Mouse (Mus musculus) layer of hippocampus, adult 2 months (tissue): ENCODE measurements around the gene Coq2. TPM values are rescaled to one million over a fixed set of nuclear protein-coding genes. Genes with fewer than 3 reads are reported as not detected.
A peak's percentile ranks its signal among the peaks of the same experiment; 100 is the strongest.

ENCODE experiments used
- DNase-seq, 2 experiments: peaks; one replicate each; pipeline ENCODE4 v3.0.0; 2022; ENCODE audit warnings: low spot score in 2 of 2
- H3K27ac ChIP-seq: fragments of 200-600 bp; 2 replicates; pipeline ENCODE4 v1.8.1; 2022
- H3K4me3 ChIP-seq: fragments of 200-600 bp; 2 replicates; pipeline ENCODE4 v1.8.1; 2022; ENCODE audit warnings: mild to moderate bottlenecking
- CTCF ChIP-seq: fragments of 200-600 bp; conservative IDR thresholded peaks from 2 replicates; pipeline ENCODE4 v1.8.1; 2022; ENCODE audit warnings: antibody characterized with exemption, mild to moderate bottlenecking, moderate library complexity
- total RNA-seq, 2 experiments: library from RNA; stranded (reverse); gene quantifications; 2 replicates each; pipeline ENCODE4 v1.2.3; 2021

The Coq2 gene
- total RNA-seq, 2 experiments from 2014 or later, result 84.1 to 86.9 TPM

DNA sequence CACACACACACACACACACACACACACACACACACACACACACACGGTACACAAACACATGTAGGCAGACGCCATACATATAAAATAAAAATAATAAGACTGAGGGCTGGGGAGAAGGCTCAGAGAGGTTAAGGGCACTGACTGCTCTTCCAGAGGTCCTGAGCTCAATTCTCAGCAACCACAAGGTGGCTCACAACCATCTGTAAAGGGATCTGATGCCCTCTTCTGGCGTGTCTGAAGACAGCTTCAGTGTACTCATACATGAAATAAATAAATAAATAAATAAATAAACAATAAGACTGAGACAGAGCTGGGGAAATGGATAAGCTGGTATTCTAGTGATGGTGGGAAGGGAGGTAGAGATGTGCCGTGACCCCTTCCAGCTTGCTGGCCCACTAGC, 10.7 kb upstream of the Coq2 start:
- DNase-seq, result no peak
- Histone ChIP-seq H3K27ac (no peak overlapping the region), H3K4me3 (no peak overlapping the region)
- no peak for TF ChIP-seq CTCF

DNA sequence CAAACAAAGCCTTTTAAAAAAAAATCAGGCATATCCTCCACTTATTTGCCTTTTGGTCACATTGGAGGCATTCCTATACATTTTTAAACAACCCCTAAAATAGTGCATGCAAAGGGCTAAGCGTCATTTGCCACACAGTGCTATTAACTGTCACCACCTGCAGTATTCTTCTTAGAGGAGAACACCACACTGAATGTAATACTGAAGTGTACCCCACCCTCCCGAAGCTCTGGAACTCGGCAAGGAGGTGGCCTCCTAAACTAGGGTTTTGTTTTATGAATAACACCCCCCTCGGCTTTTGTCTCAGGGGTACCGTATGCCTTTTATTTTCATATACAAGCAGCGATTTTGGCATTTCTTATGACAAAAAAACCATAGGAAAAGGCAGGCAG, 5.6 kb upstream of the Coq2 start:
- no peak for TF ChIP-seq CTCF
- Histone ChIP-seq H3K27ac (no peak overlapping the region), H3K4me3 (no peak overlapping the region)
- no peak for DNase-seq

DNA sequence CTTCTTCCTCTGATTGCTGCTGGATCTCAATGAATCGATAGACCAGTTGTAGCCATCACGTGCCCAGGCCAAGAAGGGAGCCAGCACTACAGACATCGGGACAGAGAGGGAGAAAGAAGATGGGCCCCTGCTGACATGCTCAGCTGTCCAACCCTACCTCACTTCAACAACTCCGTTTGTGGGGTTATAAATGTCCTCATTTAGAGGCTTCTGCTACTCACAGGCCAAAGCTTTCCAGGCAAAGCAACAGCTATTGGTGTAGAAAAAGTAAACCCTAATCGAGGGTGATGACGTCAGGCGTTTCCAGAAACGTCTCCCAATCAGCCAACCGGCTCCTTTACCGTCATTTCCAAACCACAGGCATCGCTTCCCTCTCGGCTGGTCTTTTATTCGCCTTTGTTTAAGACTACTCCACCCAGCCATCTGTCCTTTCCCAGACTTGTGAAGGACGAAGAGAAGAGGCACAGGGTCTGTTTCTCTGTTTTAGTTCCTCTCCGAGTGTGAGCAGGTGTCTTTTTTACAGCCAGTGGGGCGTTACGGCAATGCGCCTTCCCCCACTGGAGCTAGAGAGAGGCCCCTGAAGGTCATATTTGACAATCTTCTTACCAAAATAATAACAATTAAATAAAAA, 5.1 kb upstream of the Coq2 start:
- Histone ChIP-seq H3K4me3 (no peak overlapping the region), H3K27ac (no peak overlapping the region)
- no peak for TF ChIP-seq CTCF
- DNase-seq, result no peak

DNA sequence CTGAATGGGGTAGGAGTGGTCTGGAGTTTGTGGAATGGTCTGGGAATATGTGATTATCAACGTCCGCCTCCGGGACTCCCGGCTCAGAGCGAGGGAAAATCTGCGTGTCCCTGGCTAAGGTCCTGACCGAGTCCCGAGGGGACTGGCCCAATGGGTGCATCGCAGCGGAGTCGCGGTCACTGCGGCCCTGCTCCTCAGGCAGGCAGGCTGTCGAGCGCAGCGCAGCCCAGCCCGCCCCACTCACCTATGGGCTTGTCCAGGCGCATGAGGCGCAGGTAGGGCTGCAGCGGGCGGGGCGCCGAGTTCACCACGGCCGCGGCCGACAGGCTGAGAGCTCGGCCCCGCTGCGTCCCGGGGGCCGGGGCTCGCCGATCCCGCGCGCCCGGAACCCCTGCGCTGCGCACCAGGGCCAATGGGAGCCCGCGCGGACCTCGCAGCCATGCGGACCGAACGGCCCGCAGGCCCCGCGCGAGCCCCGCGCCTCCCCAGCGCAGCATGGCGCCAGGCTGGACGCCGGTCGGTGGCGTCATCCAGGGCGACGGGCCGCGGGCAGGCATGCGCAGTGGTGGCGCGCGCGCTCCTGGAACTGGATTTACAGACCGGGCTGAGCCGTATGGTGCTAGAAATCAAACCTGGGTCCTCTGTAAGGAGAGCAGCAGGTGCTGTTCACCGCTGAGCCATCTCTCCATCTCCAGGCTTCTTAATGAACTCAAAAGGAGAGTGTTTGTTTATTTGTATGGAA, 1.0 kb downstream of the Coq2 start:
- H3K4me3 ChIP-seq, result peak overlapping the region; percentile 77
- no peak for TF ChIP-seq CTCF
- H3K27ac ChIP-seq, result peak overlapping the region; percentile 81
- DNase-seq, result peak; percentile 86 to 92

DNA sequence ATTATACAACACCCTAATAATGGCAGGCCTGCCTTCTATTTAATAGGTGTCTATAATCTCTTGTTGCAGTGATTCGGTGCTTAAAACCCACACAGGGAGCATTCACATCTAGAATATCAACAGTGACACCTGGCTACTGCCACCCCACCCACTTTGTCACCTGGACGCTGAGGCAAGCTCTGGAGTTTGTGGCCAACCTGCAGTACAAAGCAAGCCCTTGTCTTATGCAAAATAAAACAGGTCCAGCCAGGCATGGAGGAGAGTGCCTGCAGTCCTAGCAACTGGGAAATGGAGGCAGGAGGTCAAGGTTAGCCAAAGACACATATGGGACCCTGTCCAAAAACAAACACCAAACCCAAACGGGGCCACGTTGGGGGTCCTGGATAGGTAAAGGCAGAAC, 2.5 kb downstream of the Coq2 start:
- Histone ChIP-seq H3K27ac (peak overlapping the region; percentile 32; the same call in 1 of the 2 replicates), H3K4me3 (no peak overlapping the region)
- DNase-seq, result no peak
- TF ChIP-seq CTCF, result no peak

DNA sequence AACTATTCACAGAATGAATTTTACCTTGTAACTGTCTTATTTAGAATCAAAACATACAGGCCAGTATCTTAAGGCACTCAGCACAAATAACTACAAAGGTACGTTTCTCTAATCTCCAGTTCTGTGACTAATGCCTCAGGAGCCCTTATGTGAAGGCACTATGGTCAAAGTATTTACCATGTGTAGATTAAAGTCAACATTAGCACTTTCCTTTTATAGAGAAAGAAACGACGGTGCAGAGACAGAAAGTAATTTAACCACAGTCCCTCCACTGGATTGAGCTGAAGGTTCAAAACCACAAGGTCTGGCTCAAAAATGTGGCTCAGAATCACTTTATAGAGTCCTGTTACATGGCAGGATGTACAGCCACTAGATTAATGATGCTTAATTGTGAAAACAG, 3.0 kb downstream of the Coq2 start:
- Histone ChIP-seq H3K4me3 (no peak overlapping the region), H3K27ac (no peak overlapping the region; the same call in 1 of the 2 replicates)
- no peak for TF ChIP-seq CTCF
- no peak for DNase-seq

DNA sequence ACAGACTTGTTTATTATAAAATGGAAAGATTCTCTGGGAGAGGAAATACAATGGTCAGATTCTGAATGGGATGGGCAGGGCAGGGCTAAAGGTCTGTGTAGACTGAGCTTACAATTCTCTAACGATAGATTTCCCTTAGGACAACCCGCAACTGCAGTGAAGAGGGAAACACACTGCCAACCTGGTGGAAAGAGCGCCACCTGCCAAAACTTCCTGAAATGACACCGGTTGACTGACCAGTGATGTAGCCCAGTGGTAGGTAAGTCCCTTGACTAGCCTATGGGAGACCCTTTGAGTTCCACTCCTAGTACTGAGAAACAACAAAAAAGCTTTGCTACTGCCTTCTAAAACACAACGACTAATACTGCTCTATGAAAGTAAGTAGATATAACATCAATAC, 3.5 kb downstream of the Coq2 start:
- peak in 1 of 2 experiments; percentile 48 for DNase-seq
- Histone ChIP-seq H3K27ac (no peak overlapping the region), H3K4me3 (no peak overlapping the region)
- TF ChIP-seq CTCF, result peak; percentile 78

DNA sequence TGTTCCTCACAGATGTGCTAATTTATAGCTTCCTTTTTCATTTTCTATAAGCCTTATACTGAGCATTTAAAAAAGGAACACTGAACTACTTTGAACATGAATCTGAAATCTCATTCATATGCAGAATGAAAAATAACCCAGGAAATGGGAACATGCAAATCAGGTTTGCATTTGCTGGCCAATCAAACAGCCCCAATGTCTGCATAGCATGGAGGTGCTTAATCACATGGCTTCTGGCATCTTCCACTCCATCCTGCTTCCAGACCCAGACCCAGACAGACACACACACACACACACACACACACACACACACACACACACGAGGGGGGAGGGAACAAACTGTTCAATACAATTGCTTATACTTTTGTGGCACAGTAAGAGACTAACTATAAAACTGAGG, 8.0 kb downstream of the Coq2 start:
- no peak for TF ChIP-seq CTCF

DNA sequence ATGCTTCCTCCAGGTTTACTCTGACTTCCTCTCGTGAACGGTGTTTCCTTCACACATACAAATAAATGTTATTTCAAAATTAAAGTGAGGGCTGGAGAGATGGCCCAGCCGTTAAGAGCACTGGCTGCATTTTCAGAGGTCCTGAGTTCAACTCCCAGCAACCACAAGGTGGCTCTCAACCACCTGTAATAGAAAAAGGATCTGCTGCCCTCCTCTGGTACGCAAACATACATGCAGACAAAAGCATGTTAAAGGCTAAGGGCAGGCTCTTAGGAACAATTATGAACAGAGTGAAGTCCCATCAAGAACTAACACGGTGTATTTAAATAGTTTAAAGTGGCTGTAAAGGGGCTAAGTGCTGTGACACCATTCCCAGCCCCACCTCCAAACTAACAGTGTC, 11.1 kb downstream of the Coq2 start:
- peak in 1 of 2 experiments; percentile 39 for DNase-seq
- Histone ChIP-seq H3K27ac (no peak overlapping the region), H3K4me3 (no peak overlapping the region)
- TF ChIP-seq CTCF, result peak; percentile 96

More for the DNA sequence above, 8.0 kb downstream of the Coq2 start:
- Histone ChIP-seq H3K27ac (no peak overlapping the region), H3K4me3 (no peak overlapping the region)
- no peak for DNase-seq

DNA sequence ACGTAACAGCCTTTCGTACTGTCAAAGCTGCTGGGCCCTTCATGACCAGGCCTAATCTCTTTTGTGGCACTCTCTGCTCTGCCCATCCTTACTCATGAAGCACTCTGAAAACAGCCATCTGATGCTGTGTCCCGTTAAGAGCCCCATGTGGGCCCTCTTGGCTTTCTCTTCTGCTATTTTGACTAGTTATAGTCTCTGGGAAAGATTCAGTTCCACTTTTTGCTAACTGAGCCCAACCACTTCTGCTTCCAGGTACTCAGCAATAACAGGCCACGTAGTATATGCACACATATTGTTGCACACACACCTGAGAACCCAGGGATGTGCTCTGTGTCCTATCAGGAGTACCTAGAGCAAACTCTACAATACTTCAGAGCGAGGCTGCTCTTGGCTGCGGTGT, 11.9 kb downstream of the Coq2 start:
- Histone ChIP-seq H3K4me3 (no peak overlapping the region), H3K27ac (no peak overlapping the region)
- no peak for TF ChIP-seq CTCF
- DNase-seq, result no peak

DNA sequence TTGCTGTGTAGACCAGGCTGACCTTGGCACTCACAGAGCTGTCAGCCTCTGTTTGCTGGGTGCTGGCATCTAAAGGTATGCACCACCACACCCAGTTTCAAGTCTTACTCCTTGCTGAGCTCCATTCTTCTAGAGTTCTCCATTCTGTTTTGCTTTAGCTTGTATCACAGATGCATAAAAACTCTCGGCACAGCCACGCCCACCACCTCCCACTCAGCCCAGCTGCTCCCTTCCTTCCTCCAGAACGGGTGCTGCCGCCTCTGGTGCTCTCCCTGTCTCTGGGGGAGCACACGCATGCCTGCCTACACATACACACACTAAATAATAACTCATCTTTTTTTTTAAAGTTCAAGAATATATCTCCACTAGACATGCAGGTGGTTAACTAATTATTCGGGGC, 16.5 kb downstream of the Coq2 start:
- DNase-seq, result peak; percentile 56 to 73
- Histone ChIP-seq H3K4me3 (no peak overlapping the region), H3K27ac (no peak overlapping the region)
- TF ChIP-seq CTCF, result no peak

DNA sequence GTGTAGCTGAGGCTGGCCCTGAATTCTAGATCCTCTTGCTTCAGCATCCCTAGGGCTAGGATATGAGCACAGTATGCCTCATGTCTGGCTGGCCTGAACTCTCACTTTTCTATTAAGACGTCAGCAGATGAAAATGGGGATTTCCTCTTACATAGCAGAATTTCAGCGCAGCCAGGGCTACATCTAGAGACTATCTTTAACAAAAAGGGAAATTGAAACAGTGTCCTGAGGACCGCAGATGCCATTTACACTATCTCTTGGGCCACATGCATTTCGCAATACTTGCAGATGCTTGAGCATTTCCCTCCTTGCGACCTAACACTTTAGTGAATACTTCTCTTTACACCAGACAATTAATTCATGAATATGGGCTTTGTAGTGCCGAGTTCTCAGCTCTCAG, 18.6 kb downstream of the Coq2 start:
- no peak for DNase-seq
- Histone ChIP-seq H3K4me3 (no peak overlapping the region), H3K27ac (no peak overlapping the region)
- no peak for TF ChIP-seq CTCF

DNA sequence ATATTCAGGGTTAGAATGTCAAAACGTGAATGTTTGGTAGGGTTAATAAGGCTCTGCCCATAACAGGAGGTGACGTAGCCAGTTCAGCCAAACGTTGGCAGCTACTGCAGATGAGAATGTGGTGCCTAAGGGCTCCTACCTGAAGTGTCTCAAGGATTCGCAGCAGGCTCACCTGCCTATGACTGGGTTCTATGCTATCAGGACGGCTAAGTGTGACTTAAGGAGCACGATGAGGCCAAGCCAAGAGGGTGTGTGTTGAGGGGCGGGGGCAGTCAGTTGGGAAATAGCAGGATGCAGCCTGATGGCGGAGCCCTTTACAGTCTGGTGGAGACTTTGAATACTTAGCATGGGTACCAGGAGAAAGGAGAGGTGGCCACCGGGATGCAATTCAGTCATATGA, 22.6 kb downstream of the Coq2 start:
- no peak for DNase-seq
- H3K4me3 ChIP-seq, result no peak overlapping the region
- no peak overlapping the region for H3K27ac ChIP-seq
- TF ChIP-seq CTCF, result no peak

DNA sequence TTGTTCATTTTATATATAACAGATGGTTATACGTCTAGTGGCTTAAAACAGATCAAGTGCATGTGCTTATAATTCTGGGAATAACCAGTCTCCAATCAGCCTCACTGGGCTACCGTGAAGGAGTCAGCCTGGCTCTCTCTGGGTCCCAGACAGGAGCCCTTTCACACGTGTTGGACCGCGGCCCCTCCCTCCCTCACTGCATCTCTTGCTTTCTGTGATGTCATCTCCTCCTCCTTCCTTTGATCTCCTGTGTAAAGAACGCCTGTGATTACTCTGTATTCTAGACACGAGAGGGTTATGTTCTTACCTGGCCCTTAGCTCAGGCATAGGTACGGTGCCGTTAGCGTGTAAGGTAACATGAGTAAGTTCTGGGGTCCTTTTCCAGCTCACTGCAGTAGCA, 23.5 kb downstream of the Coq2 start:
- no peak overlapping the region for H3K27ac ChIP-seq
- TF ChIP-seq CTCF, result no peak
- DNase-seq, result no peak
- H3K4me3 ChIP-seq, result no peak overlapping the region

DNA sequence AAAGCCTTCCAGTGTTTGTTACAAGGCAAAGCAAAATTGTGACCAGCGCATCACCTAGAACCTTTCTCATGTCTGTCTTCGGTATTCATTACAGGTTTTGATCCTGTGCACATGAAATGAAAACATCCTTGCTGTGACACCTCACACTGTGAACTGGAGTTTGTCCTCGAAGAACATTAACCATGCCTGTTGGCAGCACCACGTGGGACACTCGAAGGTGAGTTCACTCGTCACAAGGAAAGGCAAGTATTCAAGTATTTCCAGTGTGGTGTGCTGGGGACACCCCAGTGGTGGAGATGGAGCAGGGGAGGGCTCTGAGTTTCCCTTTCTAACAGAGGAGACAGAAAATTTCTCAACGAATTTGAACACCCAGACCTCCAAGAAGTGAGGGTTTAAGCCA, 24.0 kb downstream of the Coq2 start:
- DNase-seq, result no peak
- no peak overlapping the region for H3K27ac ChIP-seq
- H3K4me3 ChIP-seq, result no peak overlapping the region
- TF ChIP-seq CTCF, result no peak
